Mouse (Mus musculus) G1E-ER4 (cell line): ENCODE measurements around the gene Birc5. TPM values are rescaled to one million over a fixed set of nuclear protein-coding genes. Genes with fewer than 3 reads are reported as not detected.

Source experiments
- GATA1 ChIP-seq: IDR thresholded peaks from one replicate; pipeline ENCODE4 v1.8.0; 2012; ENCODE audit warnings: low read length, inconsistent platforms
- polyA plus RNA-seq: library from polyadenylated mRNA; stranded (reverse); fragments of >175 nt; gene quantifications from 2 replicates; pipeline ENCODE4 v1.2.3, GENCODE M21; 2012

The Birc5 gene
- polyA plus RNA-seq, 1 experiment = 113 TPM

GRCm38 (mm10) chr11:117824060-117824969 lies 24.7 kb upstream of the Birc5 start:
- no peak for TF ChIP-seq GATA1

DNA sequence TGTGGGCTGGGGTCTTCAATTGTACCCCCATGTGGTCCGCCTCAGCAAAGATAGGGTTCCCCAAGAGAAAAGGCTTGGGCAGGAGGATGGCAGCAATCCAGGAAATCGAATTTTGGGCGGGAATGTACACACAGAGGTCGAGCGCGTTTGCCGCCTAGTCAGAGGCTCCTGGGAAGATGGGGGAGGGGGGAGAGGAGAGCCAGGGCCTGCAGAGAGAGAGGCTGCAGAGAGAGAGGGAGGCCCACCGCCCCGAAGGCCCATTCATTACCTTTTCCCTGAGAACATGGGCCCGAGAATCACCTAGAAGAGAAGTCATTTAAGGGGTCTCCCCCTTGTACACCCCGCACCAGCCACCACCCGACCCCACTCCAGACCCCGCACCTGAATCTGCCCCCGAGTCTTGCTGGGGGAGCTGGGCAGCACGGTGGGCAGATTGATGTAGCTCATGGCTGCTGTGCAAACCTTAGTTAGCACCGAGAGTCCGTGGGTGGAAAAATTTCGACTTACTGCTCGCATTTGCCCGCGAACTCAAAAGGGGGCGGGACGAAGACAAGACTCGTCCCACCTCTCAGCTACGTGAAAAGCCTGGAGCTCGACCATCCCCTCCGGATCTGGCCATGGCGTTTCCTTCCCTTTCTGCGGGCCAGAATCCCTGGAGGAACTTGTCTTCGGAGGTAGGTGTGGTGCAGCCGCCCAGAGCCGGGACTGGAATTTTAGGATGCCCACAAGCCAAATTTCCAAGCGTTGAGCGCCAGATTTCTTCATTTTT lies 23.5 kb upstream of the Birc5 start, which contains the start of the genes Afmid and Tk1:
Gene Afmid (plus strand): TSS at position 592 of the 769 bp plus-strand sequence.
Gene Tk1 (minus strand): TSS at position 760 of the 769 bp plus-strand sequence.
- no peak for TF ChIP-seq GATA1

- TF ChIP-seq GATA1 = no peak
Observed at GRCm38 (mm10) chr11:117826164-117826563, 22.9 kb upstream of the Birc5 start.

DNA sequence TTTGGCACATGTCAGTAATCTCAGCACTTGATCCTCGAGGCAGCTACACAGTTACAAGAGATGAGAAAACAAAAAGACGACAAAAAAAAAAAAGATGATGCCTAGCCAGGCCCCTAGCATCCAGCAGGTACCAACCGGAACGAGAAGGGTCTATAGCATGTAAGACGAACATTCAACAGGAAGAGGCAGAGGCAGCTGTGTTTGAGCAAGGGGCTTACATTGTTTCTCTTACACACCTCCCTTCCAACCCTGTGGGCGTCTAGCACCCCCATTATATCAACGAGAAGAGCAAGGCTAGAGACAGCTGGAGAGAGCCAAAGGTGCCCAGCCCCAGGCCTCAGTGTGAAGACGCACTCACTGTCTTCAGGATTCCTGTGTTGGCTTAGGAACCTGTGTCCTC lies 22.1 kb upstream of the Birc5 start:
- no peak for TF ChIP-seq GATA1

- TF ChIP-seq GATA1 = no peak
Observed at GRCm38 (mm10) chr11:117827386-117827785, 21.7 kb upstream of the Birc5 start.

DNA sequence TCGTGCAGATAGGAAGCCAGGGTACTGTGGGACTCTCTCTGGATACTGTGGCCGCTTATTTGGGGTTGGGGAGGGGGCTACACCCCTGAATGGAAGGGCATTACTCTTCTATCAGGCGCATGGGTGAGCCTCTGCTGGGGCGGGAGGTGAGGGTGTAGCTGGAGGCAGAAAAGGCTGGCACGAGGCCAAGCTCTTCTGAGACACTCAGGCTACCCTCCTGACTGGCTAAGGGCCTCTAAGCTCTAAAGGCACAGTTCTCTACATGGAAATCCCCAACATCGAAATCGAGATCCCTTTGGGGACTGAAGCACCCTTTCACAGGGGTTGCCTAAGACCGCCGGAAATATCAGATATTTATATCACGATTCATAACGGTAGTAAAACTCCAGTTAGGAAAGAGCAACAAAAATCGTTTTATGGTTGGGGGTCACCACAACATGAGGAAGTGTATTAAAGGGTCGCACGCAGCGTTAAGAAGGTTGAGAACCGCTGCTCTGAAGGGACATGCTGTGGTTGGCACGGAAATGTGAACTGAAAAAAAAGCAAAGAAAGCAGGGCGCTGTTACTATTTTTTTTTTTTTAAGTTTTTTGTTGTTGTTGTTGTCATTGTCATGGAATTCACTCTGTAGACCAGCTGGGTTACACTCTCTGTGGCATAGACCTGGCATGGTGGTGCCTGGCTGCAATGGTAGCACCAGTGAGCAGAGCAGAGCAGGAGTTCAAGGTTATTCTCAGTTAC lies 20.7 kb upstream of the Birc5 start:
- TF ChIP-seq GATA1 = no peak

DNA sequence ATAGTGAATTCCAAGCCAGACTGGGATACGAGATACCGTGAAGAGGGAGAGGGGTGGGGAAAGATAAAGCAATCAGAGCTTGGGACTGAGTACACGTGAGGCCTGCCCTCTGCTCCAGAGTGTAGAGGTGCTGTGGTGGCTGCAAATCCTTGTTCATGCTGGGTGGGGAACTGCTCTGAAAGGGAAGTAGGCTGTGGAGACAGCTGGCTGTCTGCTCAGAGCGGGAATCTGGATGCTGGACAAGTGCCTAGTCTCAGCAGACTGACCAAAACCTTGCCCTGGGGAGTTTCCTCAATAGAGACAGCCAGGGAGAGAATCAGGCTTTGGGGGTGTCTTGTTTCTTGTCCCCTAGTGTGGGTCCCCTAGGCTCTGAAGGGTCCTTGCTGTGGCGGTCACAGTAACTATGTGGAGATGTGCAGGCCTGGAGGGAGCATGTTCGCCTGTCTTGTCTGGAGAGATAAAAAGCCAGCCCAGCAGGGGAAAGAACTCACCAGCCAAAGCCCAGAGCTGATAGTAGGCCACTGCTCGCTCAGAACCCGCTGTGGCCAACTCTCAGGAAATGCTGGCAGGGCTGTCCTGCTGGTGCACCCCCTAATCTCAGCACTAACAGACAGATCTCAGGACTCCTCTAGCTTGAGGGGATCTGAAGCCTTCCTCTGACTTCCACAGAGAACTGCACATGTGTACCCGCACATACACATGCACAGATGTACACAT lies 20.0 kb upstream of the Birc5 start:
- peak; percentile 52 for TF ChIP-seq GATA1

- no peak for TF ChIP-seq GATA1
Observed at GRCm38 (mm10) chr11:117829671-117830215, 19.3 kb upstream of the Birc5 start.

GRCm38 (mm10) chr11:117830401-117830800 lies 18.6 kb upstream of the Birc5 start:
- TF ChIP-seq GATA1 = no peak

DNA sequence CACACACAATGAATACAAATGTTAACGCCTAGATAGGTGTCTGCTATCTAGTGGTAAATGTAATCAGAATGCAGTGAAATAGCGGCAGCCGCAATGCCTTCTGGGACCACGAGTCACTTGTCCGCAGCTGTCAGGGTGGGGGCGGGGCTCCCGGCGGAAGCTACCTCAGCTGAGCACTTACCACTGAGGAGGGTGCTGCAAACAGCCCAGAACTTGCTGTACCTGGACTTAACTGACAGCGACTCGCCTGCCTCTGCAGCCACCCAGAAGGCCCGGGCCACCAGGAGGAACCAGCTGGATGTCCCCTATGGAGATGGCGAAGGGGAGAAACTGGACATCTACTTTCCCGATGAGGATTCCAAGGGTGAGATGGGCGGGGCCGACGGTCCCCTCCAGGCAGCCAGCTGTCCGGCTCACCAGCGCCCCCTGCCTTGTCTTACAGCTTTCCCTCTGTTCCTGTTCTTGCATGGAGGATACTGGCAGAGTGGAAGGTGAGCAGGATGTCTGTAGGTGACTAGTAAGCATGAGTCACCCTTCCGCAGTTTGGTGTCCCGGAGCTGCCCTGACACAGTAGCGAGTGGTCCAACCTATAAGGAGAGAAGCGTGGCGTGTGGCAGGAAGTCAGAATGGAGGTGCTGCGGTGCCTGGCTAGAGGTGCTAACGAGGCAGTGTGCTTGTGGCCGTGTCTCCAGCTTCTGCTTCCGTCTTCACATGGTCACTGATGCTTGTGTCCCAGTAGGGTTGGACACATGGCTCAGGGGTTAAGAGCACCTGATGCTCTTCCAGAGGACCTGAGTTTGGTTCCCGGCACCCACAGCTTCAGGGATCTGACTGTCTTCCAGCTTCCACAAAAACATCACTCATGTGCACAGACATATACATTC lies 16.7 kb upstream of the Birc5 start:
- TF ChIP-seq GATA1 = peak; percentile 9

DNA sequence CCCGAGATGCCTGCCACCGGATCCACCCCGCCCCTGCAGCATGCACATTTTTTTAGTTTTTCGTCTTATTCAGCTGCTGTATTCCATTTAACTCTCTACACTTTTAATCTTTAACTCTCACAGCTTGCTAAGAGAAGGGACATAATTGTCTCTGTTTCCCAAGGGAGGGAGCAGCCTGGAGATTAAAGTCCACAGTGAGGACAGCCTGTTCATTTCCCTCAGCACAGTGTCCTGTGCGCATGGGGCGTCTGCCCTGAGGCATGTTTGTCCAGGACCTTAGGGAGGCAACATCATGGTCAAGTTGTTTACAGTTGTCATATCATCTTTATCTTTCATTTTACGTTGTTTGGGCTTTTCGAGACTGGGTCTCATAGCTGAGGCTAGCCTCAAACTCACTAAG lies 15.0 kb upstream of the Birc5 start:
- no peak for TF ChIP-seq GATA1

DNA sequence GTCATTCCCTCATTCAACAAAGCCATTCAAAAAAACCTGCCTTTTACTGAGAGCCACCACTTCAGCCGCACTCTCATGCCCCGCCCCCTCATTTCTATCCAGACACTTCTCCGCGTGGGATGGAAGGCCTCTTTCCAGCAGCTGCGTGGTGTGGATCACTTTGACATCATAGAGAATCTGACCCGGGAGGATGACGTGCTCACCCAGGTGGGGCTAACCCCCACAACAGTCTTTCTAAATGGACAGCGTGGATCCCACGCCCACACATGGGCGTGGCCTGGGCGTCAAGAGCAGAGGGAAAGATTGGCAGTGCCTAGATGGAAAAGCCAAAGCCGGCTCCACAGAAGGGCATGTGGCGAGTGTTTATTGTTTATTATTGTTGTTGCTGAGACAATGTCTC lies 12.7 kb upstream of the Birc5 start:
- no peak for TF ChIP-seq GATA1

DNA sequence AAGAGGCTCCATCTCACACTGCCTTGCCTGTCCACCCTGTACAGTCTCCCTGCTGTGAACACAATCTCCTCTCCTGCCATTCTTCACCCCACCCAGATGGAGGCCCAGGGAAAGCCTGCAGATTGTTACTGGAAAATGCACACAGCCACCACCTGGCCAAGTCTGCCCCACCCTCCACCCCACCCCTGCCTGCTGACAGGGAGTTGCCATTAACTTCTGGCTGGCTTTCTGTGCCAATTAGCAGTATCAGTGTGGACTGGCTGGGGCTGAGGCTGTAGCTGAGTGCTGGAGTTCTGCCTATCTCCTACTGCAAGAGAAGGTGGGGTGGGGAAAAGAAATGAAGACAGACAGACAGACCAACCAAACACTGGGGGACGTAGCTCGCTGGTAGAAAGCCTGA lies 10.5 kb upstream of the Birc5 start:
- TF ChIP-seq GATA1 = no peak

GRCm38 (mm10) chr11:117839021-117839420 lies 10.0 kb upstream of the Birc5 start:
- TF ChIP-seq GATA1 = no peak

DNA sequence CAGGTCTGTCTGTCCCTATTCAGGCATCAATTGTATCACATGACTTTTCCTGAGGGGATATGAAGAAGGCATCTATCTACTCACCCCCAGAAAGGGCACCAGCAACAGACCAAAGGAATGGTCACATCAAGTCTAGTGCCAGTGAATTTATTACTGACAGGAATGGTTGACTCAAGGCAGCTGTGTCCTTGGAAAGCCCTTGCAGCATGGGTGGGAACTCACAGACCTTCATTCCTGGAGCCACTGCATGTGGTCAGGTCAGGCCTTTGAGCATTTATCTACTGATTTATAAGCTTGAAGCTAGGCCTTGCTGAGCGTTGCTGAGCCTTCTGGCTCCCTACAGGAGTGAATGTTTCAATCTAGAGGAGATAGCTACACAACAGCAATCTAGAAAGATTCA lies 8.1 kb upstream of the Birc5 start:
- TF ChIP-seq GATA1 = no peak
